In genomic region chr5:66200044-66200443, GRCm38 (mm10) we compare ENCODE assay signal across 10 mouse cellular contexts. TPM values are rescaled to one million over a fixed set of nuclear protein-coding genes. Genes with fewer than 3 reads are reported as not detected.
DNase-seq lines count a peak whose midpoint lies in the region; TF ChIP-seq lines count a peak whose summit lies in the region.
"Had no signal": no experiment of that assay in that cellular context is flagged by ENCODE, and none has a peak within 500 bp of the region (broad histone marks: within the 10 kb centered on the region; RNA-seq: fewer than 3 reads in every experiment).

No protein-coding gene starts in this region.

- H3K4me1 ChIP-seq in lung, adult 2 months (ENCODE audit: control insufficient read depth, insufficient read depth, low read length): no peaks in the 10 kb centered on the region
- H3K4me1 ChIP-seq: embryonic facial prominence, embryonic 12.5 days; liver, embryonic 15.5 days had no signal

- TF ChIP-seq POLR2A in lung, adult 2 months (IDR thresholded peaks at IDR 0.05; ENCODE audit: borderline replicate concordance, extremely low read depth, low read depth, low read length): no peak

- peak; percentile 7 for DNase-seq in heart, adult 8-10 months (ENCODE audit: low spot score)
- DNase-seq in heart, postnatal 25 days (ENCODE audit: low spot score): no peak
- DNase-seq in adrenal gland, adult 18-20 months (ENCODE audit: low spot score in 2 of 2): peak; percentile 62 to 75
- DNase-seq in lung, adult 2 months: peak; percentile 38
- peak; percentile 50 to 54 for DNase-seq in thymus, postnatal 10 days (ENCODE audit: low spot score in 2 of 2)
- DNase-seq in retina, embryonic 14.5 days (ENCODE audit: low spot score): no peak
- no peak for DNase-seq in left cerebral cortex, postnatal 36 days (ENCODE audit: low spot score in 2 of 2)
- DNase-seq in layer of hippocampus, adult 11-12 months (ENCODE audit: low spot score): no peak

- intact Hi-C loops in heart, postnatal 25 days (cut with DNase I): no loop called here
- intact Hi-C loops in left cerebral cortex, postnatal 36 days (cut with DNase I): no loop called here

- no peak for TF ChIP-seq CTCF in lung, adult 2 months (IDR thresholded peaks at IDR 0.05; ENCODE audit: insufficient read depth, low read length)

- WGBS in lung, adult 2 months: 31% methylated on average over 10 of the region's 10 CpGs

- no peak overlapping the region for H3K4me3 ChIP-seq in lung, adult 2 months (replicated peaks; ENCODE audit: extremely low read depth, low read depth, low read length)
- H3K4me3 ChIP-seq: embryonic facial prominence, embryonic 12.5 days; liver, embryonic 15.5 days had no signal

RNA-seq across cellular contexts. Expression of gene Rbm47, which starts 27.1 kb away (rescaled TPM):
- total RNA-seq in heart, adult 8-10 months (2022): 1 to 10 TPM; 1.2 to 2.2 (median 1.5) TPM
- 1 to 10 TPM; 1.7 to 2.8 TPM for total RNA-seq in heart, postnatal 25 days (2021)
- total RNA-seq in adrenal gland, adult 18-20 months (2021): 100 to 1,000 TPM in 1 of 2 experiments, 10 to 100 TPM in 1; 74.5 to 128 TPM
- polyA plus RNA-seq in lung, adult 2 months (2012; rRNA removed): 33.1 and 37.2 TPM in 2 replicates
- 1 to 10 TPM; 1.4 to 1.8 TPM for total RNA-seq in left cerebral cortex, postnatal 36 days (2021)

RNA-seq across cellular contexts. Expression of gene Nsun7, which starts 59.7 kb away (rescaled TPM):
- under 1 TPM in 3 of 4 experiments, not detected in 1; 0.11 to 0.19 (median 0.12) TPM for total RNA-seq in heart, adult 8-10 months (2022)
- total RNA-seq in heart, postnatal 25 days (2021): not detected
- under 1 TPM; 0.50 to 0.77 TPM for total RNA-seq in adrenal gland, adult 18-20 months (2021)
- 1.3 and 1.5 TPM in 2 replicates for polyA plus RNA-seq in lung, adult 2 months (2012; rRNA removed)
- total RNA-seq in left cerebral cortex, postnatal 36 days (2021): 1 to 10 TPM; 3.1 to 8.2 TPM
- polyA plus RNA-seq: liver, embryonic 15.5 days had no signal

Comparison
In these comparisons a context has a peak if more than half of its experiments do, and no peak if none do; other contexts are left out.
1. DNase-seq: peak in heart, adult 8-10 months (single experiment), adrenal gland, adult 18-20 months (2 of 2), lung, adult 2 months (single experiment) and thymus, postnatal 10 days (2 of 2); none in heart, postnatal 25 days (single experiment), retina, embryonic 14.5 days (single experiment), left cerebral cortex, postnatal 36 days (0 of 2) and layer of hippocampus, adult 11-12 months (single experiment).
2. RNA of gene Rbm47, which starts 27.1 kb away (total RNA-seq): 74.5 to 128 TPM in adrenal gland, adult 18-20 months; 1.7 to 2.8 TPM in heart, postnatal 25 days, 1.4 to 1.8 TPM in left cerebral cortex, postnatal 36 days and 1.2 to 2.2 TPM in heart, adult 8-10 months; every median in the first group is over 10 times any median in the second.